Mouse (Mus musculus) liver, adult (tissue): ENCODE data around the gene Arhgap8.
A peak's percentile ranks its signal among the peaks of the same experiment; 100 is the strongest.

ENCODE experiments used
- GATA4 ChIP-seq: IDR thresholded peaks from 2 replicates; pipeline ENCODE4 v1.6.1; 2014; ENCODE audit warnings: mild to moderate bottlenecking, low read length; ENCODE audit not compliant: insufficient replicate concordance

The Arhgap8 gene

DNA sequence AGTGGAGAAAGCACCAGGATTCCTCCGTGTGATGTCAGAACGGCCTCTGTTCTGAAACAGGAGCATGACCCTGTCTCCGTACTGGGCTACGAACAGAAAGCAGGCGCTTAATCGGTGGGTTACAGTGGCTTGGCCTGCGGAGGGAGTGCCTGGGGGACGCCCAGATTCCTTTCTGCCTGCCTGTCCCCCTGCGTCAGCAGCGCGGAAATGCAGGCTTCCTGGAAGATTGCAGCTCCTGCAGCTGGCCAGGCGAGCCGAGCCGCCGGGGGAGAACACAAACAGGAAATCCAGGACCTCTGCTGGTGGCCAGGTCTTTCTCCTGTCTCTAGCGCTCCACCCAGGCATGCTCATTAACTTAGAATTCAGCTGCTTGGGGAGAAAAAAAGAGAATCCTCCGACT, 5.1 kb upstream of the Arhgap8 start:
- peak; percentile 95; the same call in 1 of the 2 replicates for TF ChIP-seq GATA4

DNA sequence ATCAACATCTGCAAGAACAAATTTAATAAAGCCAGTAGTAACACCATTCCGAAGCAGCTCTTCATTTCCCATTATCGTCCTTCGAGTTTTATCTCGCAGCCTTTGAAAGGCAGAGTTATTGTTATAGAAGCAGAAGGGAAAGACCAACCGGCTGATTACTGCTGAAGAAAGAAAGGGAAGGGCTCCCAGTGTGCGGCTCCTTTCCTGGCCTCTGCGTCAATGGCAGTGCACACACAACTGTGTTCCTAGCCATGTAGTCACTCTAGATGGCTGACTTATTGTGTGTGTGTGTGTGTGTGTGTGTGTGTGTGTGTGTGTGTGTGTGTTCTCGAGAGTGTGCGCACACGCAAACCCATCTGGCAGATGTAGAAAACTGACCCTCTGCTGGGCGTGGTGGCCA, 4.7 kb upstream of the Arhgap8 start:
- TF ChIP-seq GATA4, result no peak

DNA sequence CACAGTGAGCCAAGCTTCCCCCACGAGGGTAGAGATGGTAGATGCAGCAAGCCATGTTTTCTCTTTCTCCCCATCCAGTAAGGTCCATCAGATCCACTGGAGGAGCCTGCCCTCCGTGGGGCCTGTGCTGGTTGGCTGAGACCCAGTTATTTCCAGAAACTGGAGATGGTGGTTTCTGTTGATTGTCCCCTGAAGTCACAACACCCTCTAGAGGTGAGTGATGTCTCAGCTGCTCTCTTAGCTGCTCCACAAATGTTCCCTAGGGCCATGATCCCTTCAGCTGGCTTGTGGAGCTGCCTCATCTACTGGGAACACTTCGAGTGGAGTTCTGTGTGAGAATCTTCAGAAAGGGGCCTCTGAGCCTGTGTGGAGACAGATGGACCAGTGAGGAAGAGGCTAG, 1.1 kb upstream of the Arhgap8 start:
- no peak for TF ChIP-seq GATA4

DNA sequence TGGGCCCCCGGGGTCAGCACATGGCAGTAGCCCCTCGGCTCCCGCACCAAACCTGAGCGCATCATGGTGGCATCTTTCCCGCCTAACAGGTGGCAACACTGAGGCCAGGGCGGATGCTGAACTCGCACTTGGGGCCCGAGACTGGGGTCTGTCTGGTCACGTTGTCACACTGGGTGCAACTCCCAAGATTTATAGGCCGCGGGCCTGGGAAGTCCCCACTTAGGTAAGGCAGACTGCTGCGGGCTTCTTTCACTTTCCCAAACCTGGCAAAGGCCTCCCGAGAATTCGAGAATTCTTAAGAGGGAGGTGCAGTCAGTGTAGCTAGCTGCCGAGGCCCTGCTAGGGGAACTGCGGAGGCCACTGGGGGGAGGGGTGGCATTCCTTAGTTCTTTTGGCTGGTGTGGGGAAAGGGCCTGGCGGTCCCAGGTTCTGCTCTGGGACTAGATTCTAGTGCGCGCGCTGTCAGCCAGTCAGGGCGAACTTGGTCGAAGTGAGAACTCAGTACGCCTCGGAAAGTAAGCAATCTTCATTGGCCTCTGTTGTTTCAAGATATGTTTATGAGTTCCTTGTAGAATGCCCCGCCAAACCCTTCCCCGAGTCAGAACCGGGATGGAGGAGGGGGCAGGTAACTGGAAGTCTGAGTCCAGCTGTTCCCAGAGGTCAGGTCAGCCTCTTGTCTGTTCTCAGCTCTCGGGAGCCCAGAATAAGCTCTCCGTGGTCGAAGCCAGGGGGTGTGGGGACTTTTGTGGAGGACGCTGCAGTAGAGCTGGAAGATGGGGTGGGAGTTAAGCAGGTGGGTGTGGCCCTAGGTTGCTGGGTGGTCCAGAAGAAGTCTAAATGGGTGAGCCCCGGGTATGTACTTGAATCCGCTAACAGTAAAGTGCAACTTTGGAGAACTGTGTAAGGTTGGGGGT, 696 bp downstream of the Arhgap8 start:
- no peak for TF ChIP-seq GATA4

DNA sequence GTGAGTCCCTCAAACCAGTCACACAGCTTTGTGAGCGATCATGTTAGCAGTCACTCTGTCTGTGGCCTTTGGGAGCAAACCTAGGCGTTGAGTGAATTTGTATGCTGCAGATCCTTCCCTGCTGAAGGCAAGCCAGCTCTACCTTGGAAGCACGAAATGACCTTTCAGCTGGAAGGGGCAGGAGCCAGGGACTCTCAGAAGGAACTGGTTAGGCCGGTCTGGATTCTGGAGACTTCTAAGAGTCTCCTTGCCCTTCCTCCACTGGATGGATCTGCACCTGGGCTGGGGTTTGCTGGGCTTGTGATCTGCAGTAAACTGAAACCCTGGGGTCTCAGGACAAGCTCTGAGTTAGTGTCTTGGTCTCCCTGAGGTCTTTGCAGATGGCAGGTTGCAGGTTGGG, 4.3 kb downstream of the Arhgap8 start:
- no peak for TF ChIP-seq GATA4

DNA sequence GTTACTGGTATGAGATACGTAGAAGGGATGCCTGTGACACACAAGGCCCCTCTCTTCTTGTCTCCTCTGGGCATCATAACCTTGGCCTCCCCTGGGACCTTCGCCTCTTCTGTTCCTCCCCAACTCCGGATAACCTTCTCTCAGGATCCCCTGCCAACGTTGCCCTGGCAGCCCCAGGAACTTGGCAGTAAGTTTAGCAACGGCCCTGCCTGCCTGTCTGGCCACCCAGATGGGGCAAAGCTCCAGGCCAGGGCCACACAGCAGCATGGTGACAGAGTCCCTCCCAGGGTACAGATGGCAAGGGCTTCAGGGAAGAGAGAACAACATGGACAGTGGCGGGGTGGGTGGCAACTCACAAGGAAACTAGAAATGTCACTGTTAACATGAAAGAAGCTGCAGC, 9.8 kb downstream of the Arhgap8 start:
- TF ChIP-seq GATA4, result no peak

DNA sequence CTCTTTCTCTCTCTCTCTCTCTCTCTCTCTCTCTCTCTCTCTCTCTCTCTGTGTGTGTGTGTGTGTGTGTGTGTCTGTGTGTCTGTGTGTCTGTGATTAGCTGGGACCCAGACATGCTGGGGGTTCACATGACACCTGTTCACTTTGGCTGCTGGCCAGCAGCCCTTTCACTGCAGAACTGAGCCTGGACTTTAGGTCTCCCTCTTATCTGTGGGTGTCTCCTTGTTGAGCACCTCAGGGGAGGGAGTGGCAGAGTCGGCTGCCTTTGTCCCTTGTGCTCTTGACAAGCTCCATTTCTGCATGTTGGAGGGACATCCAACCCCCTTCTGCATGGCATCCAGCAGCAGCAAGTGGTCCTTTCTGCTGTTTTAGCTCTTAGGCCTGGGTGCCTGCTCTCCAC, 11.0 kb downstream of the Arhgap8 start:
- TF ChIP-seq GATA4, result no peak

DNA sequence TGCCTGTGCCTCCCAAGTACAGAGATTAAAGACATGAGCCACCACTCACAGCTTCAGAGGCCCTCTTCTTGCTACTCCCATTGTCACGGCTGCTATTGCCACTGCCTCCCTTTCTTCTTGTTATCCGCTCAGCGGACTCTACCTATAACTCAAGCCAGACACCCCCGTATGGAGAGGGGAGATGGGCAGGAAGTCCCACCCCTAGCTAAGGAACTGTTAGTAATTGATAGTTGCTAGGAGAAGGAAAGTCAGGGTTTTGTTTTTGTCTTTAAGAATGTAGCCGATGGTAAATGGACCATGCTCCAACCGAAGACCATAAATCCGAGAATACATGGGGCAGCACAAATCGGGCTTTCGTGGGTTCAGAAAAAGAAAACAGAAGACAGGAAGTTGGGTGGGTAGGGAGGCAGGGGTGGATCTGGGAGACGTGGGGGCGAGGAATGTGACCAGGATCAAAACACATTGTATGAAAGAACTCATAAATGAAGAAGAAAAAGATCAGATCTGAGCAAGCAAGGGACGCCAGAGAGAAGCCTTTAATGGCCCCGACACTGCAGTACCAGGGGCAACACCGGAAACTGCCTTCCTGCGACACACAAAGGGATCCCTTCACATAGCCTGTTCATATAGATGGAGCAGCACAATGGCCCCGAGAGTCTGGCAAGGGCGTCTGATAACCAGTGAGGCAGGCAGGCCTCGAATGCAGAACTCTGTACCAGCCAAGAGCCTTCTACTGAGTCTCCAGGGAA, 12.0 kb downstream of the Arhgap8 start:
- no peak for TF ChIP-seq GATA4

DNA sequence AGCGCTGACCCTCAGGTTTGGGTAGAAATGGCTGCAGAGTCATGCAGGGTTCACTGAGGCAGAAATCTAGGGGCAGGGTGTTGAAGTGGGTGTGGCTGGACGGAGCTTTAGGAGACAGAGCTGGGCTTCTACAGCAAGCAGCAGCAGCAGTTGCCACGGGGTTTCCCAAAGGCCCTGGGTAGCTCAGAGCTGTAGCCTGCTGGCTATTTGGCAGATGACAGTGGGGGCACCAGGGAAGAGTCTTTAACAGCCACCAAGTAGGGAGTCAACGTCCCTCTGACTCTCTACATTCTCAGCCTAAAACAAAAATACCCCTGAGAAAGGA, 12.5 kb downstream of the Arhgap8 start:
- TF ChIP-seq GATA4, result no peak

DNA sequence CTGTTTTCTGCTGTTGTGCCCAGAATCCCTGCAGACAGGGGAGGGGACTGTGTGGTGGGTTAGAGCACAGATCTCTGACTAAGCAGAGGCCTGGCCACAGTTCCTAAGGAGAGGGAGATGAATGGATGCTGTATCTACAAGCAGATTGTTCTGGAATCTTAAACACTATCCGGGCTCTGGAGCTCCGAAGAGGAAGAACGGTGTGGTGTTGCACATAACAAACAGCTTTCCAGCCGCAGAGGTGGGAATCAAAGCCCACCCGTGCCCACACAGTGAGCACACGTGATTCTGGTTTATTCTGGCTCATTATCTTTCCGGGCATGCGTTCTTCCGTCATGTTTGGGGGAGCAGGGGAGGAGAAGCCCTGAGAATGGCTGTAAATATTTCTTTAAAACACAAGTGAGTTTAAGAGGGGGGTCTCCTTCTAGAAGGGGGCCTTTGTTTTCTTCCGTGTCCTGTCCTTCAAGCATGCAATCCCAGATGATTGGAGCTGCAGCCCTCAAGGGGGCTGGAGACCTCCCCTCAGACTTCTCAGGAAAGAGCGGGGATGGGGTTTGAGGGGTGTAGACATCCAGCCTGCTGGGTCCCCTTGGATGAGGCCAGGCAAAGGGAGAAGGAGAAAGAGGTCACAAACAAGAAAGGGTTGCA, 16.6 kb downstream of the Arhgap8 start:
- no peak for TF ChIP-seq GATA4

DNA sequence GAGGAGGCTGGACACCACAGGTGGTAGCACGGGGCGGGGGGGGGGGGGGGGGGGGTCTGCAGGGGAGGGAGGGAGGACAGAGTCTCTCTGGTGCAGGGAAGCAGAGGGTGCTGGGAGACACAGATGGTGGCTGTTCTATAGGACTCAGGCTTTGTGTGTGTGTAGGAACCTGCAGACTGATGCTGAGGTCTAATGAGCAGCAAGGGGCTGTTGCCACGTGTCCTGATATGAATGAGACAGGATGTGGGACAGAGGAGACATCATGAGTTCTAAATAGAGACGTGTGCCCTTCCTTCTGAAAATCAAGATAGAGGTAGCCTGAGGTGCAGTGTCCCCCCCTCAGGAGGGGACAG, 17.1 kb downstream of the Arhgap8 start:
- no peak for TF ChIP-seq GATA4

DNA sequence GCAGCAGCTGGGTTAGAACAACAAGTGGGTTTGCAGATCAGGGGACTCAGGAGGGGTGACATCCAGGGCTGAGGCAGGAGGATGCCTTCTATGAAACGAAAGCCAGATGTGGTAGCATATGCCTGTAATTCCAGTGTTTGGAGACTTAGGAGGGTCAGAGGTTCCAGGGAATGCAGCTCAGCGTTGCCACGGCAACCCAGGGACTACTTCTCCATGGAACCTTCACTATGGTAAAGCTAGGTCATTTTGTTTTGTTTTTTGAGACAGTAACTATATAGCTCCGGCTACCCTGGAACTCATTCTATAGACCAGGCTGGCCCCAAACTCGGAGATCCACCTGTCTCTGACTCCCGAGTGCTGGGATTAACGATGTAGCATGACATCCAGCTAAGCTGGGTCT, 18.4 kb downstream of the Arhgap8 start:
- no peak for TF ChIP-seq GATA4

DNA sequence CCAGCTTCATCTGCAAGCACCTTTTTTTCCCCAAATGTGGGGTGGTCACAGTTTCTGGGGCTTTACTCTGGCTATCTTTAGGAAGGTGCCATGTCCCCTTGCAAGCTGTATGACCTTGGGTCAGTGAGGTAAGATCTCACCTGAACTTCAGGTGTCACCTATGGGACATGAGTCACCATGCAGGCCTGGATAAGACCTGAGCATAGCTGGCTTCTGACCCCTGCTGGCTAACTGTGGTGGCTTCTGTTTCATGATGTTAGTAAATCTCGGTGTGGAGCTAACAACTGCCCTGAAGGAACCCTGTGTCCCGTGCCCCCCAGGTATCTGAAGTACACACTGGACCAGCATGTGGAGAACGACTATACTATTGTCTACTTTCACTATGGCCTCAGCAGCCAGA, 21.7 kb downstream of the Arhgap8 start:
- TF ChIP-seq GATA4, result no peak

DNA sequence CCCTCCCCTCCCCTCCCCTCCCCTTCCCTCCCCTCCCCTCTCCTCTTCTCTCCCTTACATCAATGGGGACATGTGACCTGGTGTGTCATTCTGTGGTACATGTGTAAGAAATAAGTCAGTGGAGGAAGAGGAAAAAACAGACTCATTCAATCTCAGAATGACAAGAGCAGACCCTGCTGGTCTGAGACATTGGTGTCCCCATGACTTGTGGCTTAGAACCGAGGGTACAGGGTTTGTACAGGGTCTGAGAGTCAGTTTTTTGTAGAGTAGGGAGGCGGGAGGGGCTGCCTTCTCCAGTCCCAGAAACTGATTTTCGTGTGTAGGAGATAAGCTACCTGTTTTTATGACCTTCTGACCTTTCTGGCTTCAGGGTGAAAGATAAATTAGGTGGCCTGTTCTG, 23.5 kb downstream of the Arhgap8 start:
- no peak for TF ChIP-seq GATA4

DNA sequence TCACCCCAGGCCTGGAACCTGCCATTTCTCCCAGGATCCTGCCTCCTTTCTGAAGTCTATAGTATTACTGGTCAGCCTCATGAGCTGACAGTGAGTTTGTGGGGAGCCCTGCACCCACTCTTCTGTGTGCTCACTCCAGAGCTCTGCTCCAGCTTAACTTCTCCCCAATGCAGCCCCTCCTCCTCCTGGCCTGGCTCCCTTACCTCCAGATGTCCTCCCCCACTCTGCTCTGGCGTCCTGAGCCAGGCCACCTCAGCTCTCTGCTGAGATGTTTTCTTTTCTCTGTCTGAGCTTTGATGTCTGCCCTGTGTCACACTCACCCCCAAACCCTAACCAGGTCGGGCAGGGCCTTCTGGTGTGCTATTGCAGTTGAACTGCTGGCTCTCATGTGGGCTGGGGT, 24.5 kb downstream of the Arhgap8 start:
- TF ChIP-seq GATA4, result no peak

DNA sequence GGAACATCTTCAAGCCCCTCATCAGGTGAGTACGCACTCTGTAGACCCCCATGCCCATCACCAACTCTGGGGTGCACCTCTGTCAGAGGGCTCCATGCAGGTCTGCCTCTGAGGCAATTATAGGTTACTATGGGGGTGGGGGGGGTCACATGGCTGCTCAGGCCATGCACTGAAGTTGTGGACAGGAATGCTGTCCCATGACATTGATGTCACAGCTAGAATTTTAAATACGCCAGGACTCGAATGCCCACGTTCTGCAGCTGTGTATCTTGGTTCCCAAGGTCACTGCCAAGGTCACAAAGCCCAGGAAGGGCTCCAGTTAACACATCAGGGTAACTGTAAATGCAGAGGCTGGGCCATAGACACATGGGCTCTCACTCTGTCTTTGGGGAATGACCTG, 26.0 kb downstream of the Arhgap8 start:
- no peak for TF ChIP-seq GATA4

DNA sequence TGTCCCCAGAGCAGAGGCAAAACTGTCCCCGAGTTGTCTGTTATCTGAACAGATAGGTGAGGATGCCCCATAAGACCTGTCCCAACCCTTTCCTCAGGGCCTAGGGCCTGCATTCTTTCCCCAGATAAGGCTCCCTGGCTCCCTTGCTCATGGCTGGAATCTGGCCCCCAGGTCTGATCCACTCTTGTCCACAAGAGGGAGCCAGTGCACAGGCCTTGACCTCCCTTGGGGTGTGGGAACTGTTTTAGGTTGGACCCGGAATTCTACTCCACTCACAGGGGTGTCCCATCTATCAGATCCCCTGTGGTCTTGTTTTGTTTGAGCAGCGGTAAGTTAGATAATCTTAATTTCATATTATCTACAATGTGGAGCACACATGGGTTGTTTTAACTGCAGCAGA, 35.1 kb downstream of the Arhgap8 start:
- TF ChIP-seq GATA4, result no peak

DNA sequence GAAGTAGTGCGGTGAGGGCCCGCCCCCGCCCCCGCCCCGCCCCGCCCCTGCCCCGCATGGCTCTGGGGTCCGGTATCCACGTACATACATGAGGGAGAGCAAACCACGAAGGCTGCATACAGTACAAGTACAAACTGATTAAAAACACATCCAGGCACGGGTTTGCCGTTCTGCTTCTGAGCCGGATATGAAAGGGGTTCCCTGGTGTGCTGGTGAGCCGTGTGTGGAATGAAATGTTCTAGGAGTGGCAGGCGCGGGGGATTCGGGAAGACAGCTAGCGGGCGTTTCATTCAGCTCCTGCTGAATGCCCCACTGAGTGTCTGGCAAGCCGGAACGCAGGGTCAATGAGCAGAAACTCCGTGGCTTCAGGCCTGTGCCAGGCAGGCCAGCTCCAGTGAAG, 36.6 kb downstream of the Arhgap8 start:
- no peak for TF ChIP-seq GATA4
